Mouse (Mus musculus) myocyte (in vitro differentiated cells): ENCODE results near the gene Klc4. TPM values are rescaled to one million over a fixed set of nuclear protein-coding genes. Genes with fewer than 3 reads are reported as not detected.

Experiments used
- H3K27me3 ChIP-seq: one replicate; pipeline ENCODE4 v1.6.1; 2011; ENCODE audit not compliant: control insufficient read depth, insufficient read depth, insufficient read length
- H3K36me3 ChIP-seq: one replicate; pipeline ENCODE4 v1.6.1; 2011; ENCODE audit not compliant: control insufficient read depth, insufficient read depth
- H3K4me2 ChIP-seq: one replicate; pipeline ENCODE4 v1.6.1; 2011; ENCODE audit warnings: low read depth, control low read depth
- H3K4me3 ChIP-seq: one replicate; pipeline ENCODE4 v1.5.1; 2011; ENCODE audit warnings: mild to moderate bottlenecking, control low read depth, moderate library complexity
- H3K79me2 ChIP-seq: one replicate; pipeline ENCODE4 v1.6.1; 2011; ENCODE audit not compliant: control insufficient read depth, insufficient read depth
- H3ac ChIP-seq: one replicate; pipeline ENCODE4 v1.6.1; 2011; ENCODE audit not compliant: control insufficient read depth, insufficient read length
- CEBPB ChIP-seq: IDR thresholded peaks from 2 replicates; pipeline ENCODE4 v1.6.1; 2011; ENCODE audit warnings: mild to moderate bottlenecking, moderate library complexity; ENCODE audit not compliant: poor library complexity, insufficient read depth, severe bottlenecking
- E2F4 ChIP-seq: IDR thresholded peaks from one replicate; pipeline ENCODE4 v1.6.1; 2011; ENCODE audit warnings: mild to moderate bottlenecking, control low read depth, moderate library complexity; ENCODE audit not compliant: insufficient read depth
- MAX ChIP-seq: IDR thresholded peaks from one replicate; pipeline ENCODE4 v1.6.1; 2011; ENCODE audit warnings: low read depth, mild to moderate bottlenecking, control low read depth
- MYOD1 ChIP-seq, 3 experiments: IDR thresholded peaks; one replicate each; pipeline ENCODE4 v1.6.1; 2011; ENCODE audit warnings: control low read depth in 2 of 3, low read depth in 2 of 3, mild to moderate bottlenecking in 2 of 3, moderate library complexity in 1 of 3; ENCODE audit not compliant: insufficient read length in 2 of 3, control insufficient read depth in 1 of 3
- MYOG ChIP-seq, 3 experiments: IDR thresholded peaks; one replicate each; pipeline ENCODE4 v1.6.1; 2011; ENCODE audit warnings: control low read depth in 2 of 3, low read depth in 2 of 3, mild to moderate bottlenecking in 2 of 3; ENCODE audit not compliant: insufficient read length in 2 of 3, control insufficient read depth in 1 of 3, insufficient read depth in 1 of 3
- POLR2A ChIP-seq: IDR thresholded peaks from one replicate; pipeline ENCODE4 v1.6.1; 2011; ENCODE audit warnings: low read depth, mild to moderate bottlenecking, control low read depth, moderate library complexity; ENCODE audit not compliant: insufficient read length
- POLR2AphosphoS2 ChIP-seq: IDR thresholded peaks from one replicate; pipeline ENCODE4 v1.6.1; 2011; ENCODE audit warnings: low read depth, control low read depth; ENCODE audit not compliant: insufficient read length
- REST ChIP-seq: IDR thresholded peaks from one replicate; pipeline ENCODE4 v1.6.1; 2011; ENCODE audit warnings: mild to moderate bottlenecking, control low read depth, moderate library complexity; ENCODE audit not compliant: insufficient read depth, insufficient read length
- SRF ChIP-seq: IDR thresholded peaks from one replicate; pipeline ENCODE4 v1.6.1; 2011; ENCODE audit warnings: low read depth; ENCODE audit not compliant: control insufficient read depth, insufficient read length
- TCF12 ChIP-seq: IDR thresholded peaks from one replicate; pipeline ENCODE4 v1.6.1; 2011; ENCODE audit warnings: mild to moderate bottlenecking, control low read depth; ENCODE audit not compliant: poor library complexity, insufficient read depth, severe bottlenecking
- TCF3 ChIP-seq: IDR thresholded peaks from one replicate; pipeline ENCODE4 v1.6.1; 2011; ENCODE audit warnings: low read depth, control low read depth; ENCODE audit not compliant: insufficient read length
- USF1 ChIP-seq: IDR thresholded peaks from one replicate; pipeline ENCODE4 v1.6.1; 2011; ENCODE audit warnings: low read depth, mild to moderate bottlenecking, control low read depth, moderate library complexity
- polyA plus RNA-seq: library from polyadenylated mRNA; unstranded; fragments of >200 nt; fragmentation: generic; extraction: Trizol; gene quantifications from one replicate; pipeline ENCODE4 v1.2.1, GENCODE M21; 2012; ENCODE audit warnings: missing spikeins

Gene Klc4
- polyA plus RNA-seq, 1 experiment: 19.2 TPM

DNA sequence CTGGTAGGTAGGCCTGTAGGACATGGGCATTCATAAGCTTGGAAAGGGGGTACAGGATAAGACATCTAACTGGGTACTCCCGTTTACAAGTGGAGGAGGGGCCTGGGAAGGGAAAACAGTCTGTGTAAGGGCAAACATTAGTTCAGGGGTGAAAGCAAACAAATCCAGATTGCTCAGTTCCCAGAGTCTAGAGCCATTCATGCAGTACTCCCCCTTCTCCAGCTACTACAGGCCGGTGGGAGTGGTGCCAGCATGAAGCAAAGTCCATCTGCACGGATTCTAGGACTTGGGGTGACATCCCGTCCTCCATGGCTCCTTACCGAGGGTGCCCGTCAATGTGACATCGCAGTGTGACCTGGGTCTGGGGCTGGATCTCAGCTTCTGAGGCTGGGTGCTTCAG, 55.4 kb downstream of the Klc4 start:
- no peaks in the 10 kb centered on the region for H3K27me3 ChIP-seq
- no peak for TF ChIP-seq MAX
- TF ChIP-seq TCF12: no peak
- no peak for TF ChIP-seq POLR2AphosphoS2
- no peak for TF ChIP-seq E2F4
- no peak for TF ChIP-seq SRF
- TF ChIP-seq MYOG (IDR thresholded peaks at IDR 0.05; ENCODE audit: control insufficient read depth in 1 of 3, insufficient read depth in 1 of 3, insufficient read length in 2 of 3, low read depth in 2 of 3): no peak
- TF ChIP-seq POLR2A: no peak
- no peak for TF ChIP-seq CEBPB
- TF ChIP-seq TCF3: no peak
- H3K4me3 ChIP-seq: no peak overlapping the region
- H3K79me2 ChIP-seq: no peaks in the 10 kb centered on the region
- H3K4me2 ChIP-seq: no peak overlapping the region
- no peaks in the 10 kb centered on the region for H3K36me3 ChIP-seq
- no peak overlapping the region for H3ac ChIP-seq

DNA sequence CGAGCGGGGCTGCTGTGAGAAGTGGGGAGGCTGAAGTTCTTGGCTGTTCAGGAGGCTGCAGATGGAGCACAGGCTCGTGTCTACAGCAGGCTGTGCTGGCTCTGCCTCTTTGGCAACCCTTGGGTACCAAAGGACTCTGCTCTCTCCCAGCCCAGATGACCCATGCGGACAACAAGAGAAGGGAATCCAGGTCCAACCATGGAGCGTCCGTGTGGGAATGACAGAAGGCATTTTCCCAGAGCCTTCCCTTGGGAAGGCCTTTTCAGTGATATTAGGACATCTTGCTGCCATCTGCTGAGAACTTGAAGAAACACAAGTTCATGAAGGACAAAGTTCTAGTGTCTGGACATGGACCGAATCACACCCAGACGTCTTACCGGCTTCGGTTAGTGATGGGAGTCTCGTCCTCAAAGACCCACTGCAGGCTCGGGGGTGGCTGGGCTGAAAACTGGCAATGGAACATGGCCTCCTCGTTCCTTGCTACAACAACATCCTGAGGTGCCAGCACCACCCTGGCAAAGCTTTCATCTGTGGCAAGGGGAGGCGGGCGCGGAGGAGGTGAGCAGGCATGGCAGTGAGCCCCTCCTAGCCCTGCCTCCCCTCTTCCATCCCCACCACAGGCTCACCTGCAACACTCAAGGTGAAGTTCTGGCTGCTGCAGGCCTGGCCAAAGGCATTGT, 56.0 kb downstream of the Klc4 start:
- H3ac ChIP-seq: no peak overlapping the region
- H3K4me2 ChIP-seq: no peak overlapping the region
- H3K79me2 ChIP-seq: no peaks in the 10 kb centered on the region
- TF ChIP-seq TCF3: no peak
- no peak overlapping the region for H3K4me3 ChIP-seq
- no peaks in the 10 kb centered on the region for H3K36me3 ChIP-seq
- H3K27me3 ChIP-seq: no peaks in the 10 kb centered on the region

DNA sequence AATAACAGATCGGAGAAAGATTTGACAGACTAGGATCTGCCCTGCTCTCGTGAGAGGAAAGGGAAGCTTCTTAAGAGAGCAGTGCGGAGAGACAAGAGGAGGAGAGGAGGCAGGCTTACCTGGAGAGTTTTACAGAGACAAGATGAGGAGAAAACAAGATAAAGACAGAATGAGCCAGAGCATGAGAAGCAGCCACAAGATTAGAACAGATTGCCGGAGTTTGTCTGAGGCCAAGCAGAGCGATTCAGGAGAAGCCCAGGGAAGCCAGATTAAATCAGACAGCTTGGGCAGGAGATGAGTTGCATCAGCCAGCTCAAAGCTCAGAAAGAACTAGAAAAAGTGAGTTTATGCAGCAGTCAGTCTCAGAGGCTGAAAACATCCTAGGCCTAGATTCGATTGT, 56.9 kb downstream of the Klc4 start:
- H3K4me2 ChIP-seq: no peak overlapping the region
- H3K27me3 ChIP-seq: no peaks in the 10 kb centered on the region
- H3K79me2 ChIP-seq: no peaks in the 10 kb centered on the region
- H3K36me3 ChIP-seq: no peaks in the 10 kb centered on the region
- no peak overlapping the region for H3K4me3 ChIP-seq
- TF ChIP-seq USF1: no peak
- TF ChIP-seq MYOD1 (IDR thresholded peaks at IDR 0.05; ENCODE audit: control insufficient read depth in 1 of 3, insufficient read length in 2 of 3, low read depth in 2 of 3): no peak
- TF ChIP-seq POLR2AphosphoS2: no peak
- no peak for TF ChIP-seq MAX
- no peak for TF ChIP-seq SRF
- no peak for TF ChIP-seq CEBPB
- TF ChIP-seq POLR2A: no peak
- no peak for TF ChIP-seq MYOG (IDR thresholded peaks at IDR 0.05; ENCODE audit: control insufficient read depth in 1 of 3, insufficient read depth in 1 of 3, insufficient read length in 2 of 3, low read depth in 2 of 3)
- TF ChIP-seq REST: no peak
- TF ChIP-seq TCF3: no peak
- no peak for TF ChIP-seq TCF12
- TF ChIP-seq E2F4: no peak
- H3ac ChIP-seq: no peak overlapping the region

DNA sequence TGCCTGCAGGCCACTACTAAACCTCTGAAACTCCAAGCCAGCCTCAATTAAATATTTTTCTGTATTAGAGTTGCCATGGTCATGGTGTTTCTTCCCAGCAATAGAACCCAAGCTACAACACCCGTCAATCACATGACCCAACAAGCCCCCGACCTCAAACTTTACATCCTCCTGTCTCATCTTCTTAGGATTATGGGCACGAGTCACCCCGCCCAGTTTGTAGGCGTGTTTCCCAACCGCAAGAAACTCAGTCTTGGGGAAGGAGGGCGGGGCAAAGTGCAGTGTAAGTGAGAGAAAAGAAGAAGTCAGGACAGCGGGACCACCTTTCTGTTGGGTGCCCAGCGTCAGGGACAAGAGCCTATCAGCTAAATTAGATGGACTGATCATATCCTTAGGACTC, 57.6 kb downstream of the Klc4 start:
- no peak overlapping the region for H3K4me2 ChIP-seq
- H3ac ChIP-seq: no peak overlapping the region
- H3K27me3 ChIP-seq: no peaks in the 10 kb centered on the region
- H3K4me3 ChIP-seq: no peak overlapping the region
- no peaks in the 10 kb centered on the region for H3K36me3 ChIP-seq
- no peak for TF ChIP-seq MAX
- no peaks in the 10 kb centered on the region for H3K79me2 ChIP-seq

DNA sequence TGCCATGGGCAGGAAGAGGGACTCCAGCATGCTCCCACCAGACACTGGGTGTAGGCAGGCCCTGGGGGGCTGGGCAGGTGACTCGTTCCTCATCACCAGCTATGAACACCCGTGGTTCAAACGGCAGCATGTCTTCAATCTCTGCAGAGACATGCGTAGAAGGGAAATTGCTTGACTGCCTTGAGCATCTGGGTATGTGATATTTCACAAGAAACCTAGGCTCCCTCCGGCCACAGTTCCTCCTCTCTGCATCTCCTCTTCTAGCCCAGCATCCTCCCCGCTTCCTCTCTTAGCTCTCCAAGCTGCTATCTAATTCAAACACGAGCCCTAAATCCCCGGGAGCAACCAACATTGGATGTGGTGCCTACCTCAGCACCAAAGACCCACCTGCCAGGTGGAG, 59.5 kb downstream of the Klc4 start:
- H3K27me3 ChIP-seq: no peaks in the 10 kb centered on the region
- H3K4me2 ChIP-seq: no peak overlapping the region
- TF ChIP-seq POLR2A (no peak), REST (no peak), MYOD1 (IDR thresholded peaks at IDR 0.05; ENCODE audit: control insufficient read depth in 1 of 3, insufficient read length in 2 of 3, low read depth in 2 of 3) (no peak), USF1 (no peak), SRF (no peak), MYOG (IDR thresholded peaks at IDR 0.05; ENCODE audit: control insufficient read depth in 1 of 3, insufficient read depth in 1 of 3, insufficient read length in 2 of 3, low read depth in 2 of 3) (no peak), TCF3 (no peak), TCF12 (no peak), CEBPB (no peak), POLR2AphosphoS2 (no peak), E2F4 (no peak), MAX (no peak)
- no peaks in the 10 kb centered on the region for H3K36me3 ChIP-seq
- H3ac ChIP-seq: no peak overlapping the region
- H3K4me3 ChIP-seq: no peak overlapping the region
- H3K79me2 ChIP-seq: no peaks in the 10 kb centered on the region

Other genes with a start within 250 kb of the Klc4 start
- not detected for gene Crip3, start 217.1 kb downstream of the Klc4 start, polyA plus RNA-seq
- not detected for gene Slc22a7, start 207.6 kb downstream of the Klc4 start, polyA plus RNA-seq
- gene Ttbk1, start 158.3 kb downstream of the Klc4 start, polyA plus RNA-seq: not detected
- 22.6 TPM for gene Dnph1, start 149.3 kb downstream of the Klc4 start, polyA plus RNA-seq
- 0.43 TPM for gene Cul9, start 99.6 kb downstream of the Klc4 start, polyA plus RNA-seq
- gene Srf, start 89.8 kb downstream of the Klc4 start, polyA plus RNA-seq: 51.1 TPM
- gene Ptk7, start 16.5 kb downstream of the Klc4 start, polyA plus RNA-seq: 15.6 TPM
- gene Mrpl2, start 207 bp upstream of the Klc4 start, polyA plus RNA-seq: 248 TPM
- 44.4 TPM for gene Cul7, start 4.3 kb upstream of the Klc4 start, polyA plus RNA-seq
- gene Rrp36, start 28.3 kb upstream of the Klc4 start, polyA plus RNA-seq: 45.8 TPM
- 145 TPM for gene Mea1, start 32.8 kb upstream of the Klc4 start, polyA plus RNA-seq
- 128 TPM for gene Klhdc3, start 34.9 kb upstream of the Klc4 start, polyA plus RNA-seq
- 79.6 TPM for gene Ppp2r5d, start 59.1 kb upstream of the Klc4 start, polyA plus RNA-seq
- gene Pex6, start 65.4 kb upstream of the Klc4 start, polyA plus RNA-seq: 29.6 TPM
- gene Gnmt, start 83.1 kb upstream of the Klc4 start, polyA plus RNA-seq: 0.11 TPM
- gene Cnpy3, start 106.2 kb upstream of the Klc4 start, polyA plus RNA-seq: 35.8 TPM
- gene Ptcra, start 117.7 kb upstream of the Klc4 start, polyA plus RNA-seq: 0.06 TPM
- gene 2310039H08Rik, start 126.6 kb upstream of the Klc4 start, polyA plus RNA-seq: 63.8 TPM
- gene Rpl7l1, start 136.7 kb upstream of the Klc4 start, polyA plus RNA-seq: 74.3 TPM
- 5.1 TPM for gene Bicral, start 212.5 kb upstream of the Klc4 start, polyA plus RNA-seq
- 46.1 TPM for gene Tbcc, start 244.7 kb upstream of the Klc4 start, polyA plus RNA-seq